In genomic region chr10:117571891-117572573, GRCm38 (mm10) we compare ENCODE assay signal across 8 mouse cellular contexts. TPM values are rescaled to one million over a fixed set of nuclear protein-coding genes. Genes with fewer than 3 reads are reported as not detected.
DNase-seq lines count a peak whose midpoint lies in the region; ATAC-seq and TF ChIP-seq lines count a peak whose summit lies in the region.

No protein-coding gene starts in this region.

- H3K9ac ChIP-seq in heart, embryonic 14.5 days (ENCODE audit: low read length) = no peak overlapping the region

- no peaks in the 10 kb centered on the region for H3K9me3 ChIP-seq in heart, embryonic 14.5 days (ENCODE audit: control insufficient read depth, low read length)
- H3K9me3 ChIP-seq in limb, embryonic 10.5 days (replicated peaks) = no peaks in the 10 kb centered on the region

- ATAC-seq in heart, embryonic 14.5 days (ENCODE audit: insufficient number of reproducible peaks, insufficient read depth, low FRiP score, low read depth) = no peak

- peak; percentile 42 for DNase-seq in gastrocnemius, adult 2 months
- DNase-seq in gastrocnemius, postnatal 25 days = no peak
- DNase-seq in NIH3T3 (ENCODE audit: low read depth) = peak; percentile 66
- no peak for DNase-seq in limb, embryonic 10.5 days (ENCODE audit: low spot score)
- peak; percentile 59 for DNase-seq in right cerebral cortex, postnatal 25 days
- no peak for DNase-seq in spleen, postnatal 14 days (ENCODE audit: low spot score in 2 of 2)
- no peak for DNase-seq in testis, postnatal 10 days (ENCODE audit: low spot score)

- H3K4me2 ChIP-seq in heart, embryonic 14.5 days (ENCODE audit: low read length) = peak overlapping the region; percentile 80

- 16% methylated on average over 9 of the region's 9 CpGs for WGBS in heart, embryonic 14.5 days
- WGBS in limb, embryonic 10.5 days = 10% methylated on average over 9 of the region's 9 CpGs

- no peaks in the 10 kb centered on the region for H3K36me3 ChIP-seq in heart, embryonic 14.5 days (ENCODE audit: control insufficient read depth, insufficient read depth, low read length)
- H3K36me3 ChIP-seq in limb, embryonic 10.5 days = no peaks in the 10 kb centered on the region

- peaks cover 35% of the 10 kb centered on the region for H3K27me3 ChIP-seq in heart, embryonic 14.5 days (ENCODE audit: control insufficient read depth, insufficient read depth, low read length)
- peaks cover 13% of the 10 kb centered on the region for H3K27me3 ChIP-seq in limb, embryonic 10.5 days (ENCODE audit: low read depth, poor library complexity, severe bottlenecking)

- H3K4me3 ChIP-seq in gastrocnemius, adult 2 months = peak overlapping the region; percentile 62
- peak overlapping the region in 1 of 2 experiments; percentile 47; a peak in 2 of 4 replicates for H3K4me3 ChIP-seq in heart, embryonic 14.5 days (ENCODE audit: control insufficient read depth in 1 of 2, insufficient read depth in 1 of 2, low read depth in 1 of 2, low read length in 2 of 2)
- H3K4me3 ChIP-seq in limb, embryonic 10.5 days = peak overlapping the region; percentile 46

- no peak for TF ChIP-seq CTCF in gastrocnemius, adult 2 months (IDR thresholded peaks at IDR 0.05)

- H3K27ac ChIP-seq in gastrocnemius, adult 2 months = no peak overlapping the region
- no peak overlapping the region for H3K27ac ChIP-seq in heart, embryonic 14.5 days (replicated peaks in 1 of 2; ENCODE audit: control insufficient read depth in 1 of 2, insufficient read depth in 1 of 2, low read depth in 2 of 2, low read length in 2 of 2)
- H3K27ac ChIP-seq in limb, embryonic 10.5 days = peak overlapping the region; percentile 85

- intact Hi-C loops in gastrocnemius, adult 2 months (cut with DNase I) = no loop called here

- H3K4me1 ChIP-seq in heart, embryonic 14.5 days (ENCODE audit: control insufficient read depth in 2 of 2, insufficient read depth in 2 of 2, low read length in 2 of 2) = peaks cover 3 to 12% of the 10 kb centered on the region in 2 experiments; a peak in 3 of 4 replicates
- peaks cover 49% of the 10 kb centered on the region for H3K4me1 ChIP-seq in limb, embryonic 10.5 days

RNA-seq across cellular contexts. Expression of gene Cpm, which starts 57.3 kb away (rescaled TPM):
- 1 to 10 TPM; 2.2 to 2.9 TPM for total RNA-seq in gastrocnemius, adult 2 months (2021)
- total RNA-seq in gastrocnemius, postnatal 25 days (2021) = 1 to 10 TPM; 2.3 to 2.4 TPM
- 0.96 and 1.00 TPM in 2 replicates for polyA plus RNA-seq in heart, embryonic 14.5 days (2014; fragmentation: Nextera tagmentation; extraction: Ambion mirVana)
- 22.5 and 31.5 TPM in 2 replicates for polyA plus RNA-seq in limb, embryonic 10.5 days (2016; fragmentation: Nextera tagmentation; extraction: Ambion mirVana)

Comparison
In these comparisons a context has a peak if more than half of its experiments do, and no peak if none do; other contexts are left out.
1. DNase-seq: peak in gastrocnemius, adult 2 months (single experiment), NIH3T3 (single experiment) and right cerebral cortex, postnatal 25 days (single experiment); none in gastrocnemius, postnatal 25 days (single experiment), limb, embryonic 10.5 days (single experiment), spleen, postnatal 14 days (0 of 2) and testis, postnatal 10 days (single experiment).